Mouse (Mus musculus): ENCODE data around the gene Shc3. TPM values are rescaled to one million over a fixed set of nuclear protein-coding genes. Genes with fewer than 3 reads are reported as not detected.

The Shc3 gene
- total and polyA plus RNA-seq, 2 experiments from 2014 or later = 11.6 to 106 TPM

- Histone ChIP-seq H3K4me1 (ENCODE audit: insufficient read depth) (peaks cover 8% of the 10 kb centered on the region; the same call in 1 of the 2 replicates), H3K4me2 (ENCODE audit: low read depth) (no peak overlapping the region), H3K27me3 (ENCODE audit: insufficient read depth, low read length) (no peaks in the 10 kb centered on the region), H3K27ac (ENCODE audit: low read depth, low read length) (no peak overlapping the region), H3K9me3 (ENCODE audit: low read length) (no peaks in the 10 kb centered on the region), H3K9ac (no peak overlapping the region), H3K4me3 (ENCODE audit: low read depth, low read length) (no peak overlapping the region), H3K36me3 (ENCODE audit: insufficient read depth) (no peaks in the 10 kb centered on the region)
- TF ChIP-seq CTCF (IDR thresholded peaks at IDR 0.05; ENCODE audit: low read depth) = 0 out of 2 replicates have a peak, but pooled peaks have one; percentile 22
- 81% methylated on average over 9 of the region's 9 CpGs for WGBS
- DNase-seq (no peak), ATAC-seq (no peak)
These were observed 145.6 kb downstream of the Shc3 start for GRCm38 (mm10) chr13:51423647-51424046.

DNA sequence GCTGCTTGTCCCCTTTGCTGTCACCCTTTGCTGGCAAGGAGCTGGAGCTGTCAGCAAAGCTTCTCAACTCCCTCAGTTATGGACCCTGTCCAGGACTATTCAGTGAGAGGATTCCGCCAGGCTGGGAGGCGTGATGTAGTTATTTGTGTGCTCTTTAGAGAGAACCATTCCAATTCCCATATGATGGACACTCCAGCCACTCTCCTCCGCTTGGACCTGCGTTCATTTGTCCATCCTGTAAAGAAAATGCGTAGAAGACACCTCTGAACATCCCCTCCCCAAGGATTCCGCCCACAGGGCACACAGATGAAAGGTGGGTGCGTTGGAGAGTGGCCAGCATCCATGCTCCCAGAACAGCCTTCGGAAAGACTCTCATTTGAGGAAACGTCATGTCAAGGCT lies 148.4 kb downstream of the Shc3 start:
- Histone ChIP-seq H3K9me3 (ENCODE audit: low read length) (no peaks in the 10 kb centered on the region), H3K4me1 (ENCODE audit: insufficient read depth) (peaks cover 16% of the 10 kb centered on the region), H3K4me2 (ENCODE audit: low read depth) (no peak overlapping the region), H3K27me3 (ENCODE audit: insufficient read depth, low read length) (no peaks in the 10 kb centered on the region), H3K4me3 (ENCODE audit: low read depth, low read length) (no peak overlapping the region), H3K27ac (ENCODE audit: low read depth, low read length) (no peak overlapping the region), H3K36me3 (ENCODE audit: insufficient read depth) (no peaks in the 10 kb centered on the region), H3K9ac (no peak overlapping the region)
- peak; percentile 51 for DNase-seq
- WGBS = 65% methylated on average over 9 of the region's 9 CpGs
- no peak for TF ChIP-seq CTCF (IDR thresholded peaks at IDR 0.05; ENCODE audit: low read depth)
- no peak for ATAC-seq

- Histone ChIP-seq H3K4me2 (ENCODE audit: low read depth) (no peak overlapping the region), H3K36me3 (ENCODE audit: insufficient read depth) (no peaks in the 10 kb centered on the region), H3K27ac (ENCODE audit: low read depth, low read length) (no peak overlapping the region), H3K27me3 (ENCODE audit: insufficient read depth, low read length) (no peaks in the 10 kb centered on the region), H3K9me3 (ENCODE audit: low read length) (no peaks in the 10 kb centered on the region), H3K9ac (no peak overlapping the region), H3K4me1 (ENCODE audit: insufficient read depth) (peaks cover 15% of the 10 kb centered on the region; the same call in 1 of the 2 replicates), H3K4me3 (ENCODE audit: low read depth, low read length) (no peak overlapping the region)
- DNase-seq = no peak
- no peak for ATAC-seq
- WGBS = 93% methylated on average over 15 of the region's 15 CpGs
- no peak for TF ChIP-seq CTCF (IDR thresholded peaks at IDR 0.05; ENCODE audit: low read depth)
These were observed 149.7 kb downstream of the Shc3 start for GRCm38 (mm10) chr13:51419501-51419900.

DNA sequence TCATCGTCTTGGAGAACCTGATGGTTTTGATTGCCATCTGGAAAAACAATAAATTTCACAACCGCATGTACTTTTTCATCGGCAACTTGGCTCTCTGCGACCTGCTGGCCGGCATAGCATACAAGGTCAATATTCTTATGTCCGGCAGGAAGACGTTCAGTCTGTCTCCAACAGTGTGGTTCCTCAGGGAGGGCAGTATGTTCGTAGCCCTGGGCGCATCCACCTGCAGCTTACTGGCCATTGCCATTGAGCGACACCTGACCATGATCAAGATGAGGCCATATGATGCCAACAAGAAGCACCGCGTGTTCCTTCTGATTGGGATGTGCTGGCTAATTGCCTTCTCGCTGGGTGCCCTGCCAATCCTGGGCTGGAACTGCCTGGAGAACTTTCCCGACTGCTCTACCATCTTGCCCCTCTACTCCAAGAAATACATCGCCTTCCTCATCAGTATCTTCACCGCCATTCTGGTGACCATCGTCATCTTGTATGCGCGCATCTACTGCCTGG lies 150.2 kb downstream of the Shc3 start:
- WGBS = 79% methylated on average over 19 of the region's 19 CpGs
- peak overlapping the region; percentile 2; the same call in 1 of the 2 replicates for H3K9ac ChIP-seq

GRCm38 (mm10) chr13:51418268-51418941 lies 150.8 kb downstream of the Shc3 start:
- peak overlapping the region; percentile 75 for H3K27ac ChIP-seq (ENCODE audit: low read depth, low read length)
- peak; percentile 99 for DNase-seq
- H3K36me3 ChIP-seq (ENCODE audit: insufficient read depth) = no peaks in the 10 kb centered on the region
- TF ChIP-seq CTCF (IDR thresholded peaks at IDR 0.05; ENCODE audit: low read depth) = peak; percentile 99
- H3K9ac ChIP-seq = peak overlapping the region; percentile 2
- no peaks in the 10 kb centered on the region for H3K9me3 ChIP-seq (ENCODE audit: low read length)
- 1% methylated on average over 20 of the region's 20 CpGs for WGBS
- peak overlapping the region; percentile 42 for H3K4me2 ChIP-seq (ENCODE audit: low read depth)
- H3K27me3 ChIP-seq (ENCODE audit: insufficient read depth, low read length) = no peaks in the 10 kb centered on the region
- peak; percentile 93 for ATAC-seq
- peak overlapping the region; percentile 20 for H3K4me3 ChIP-seq (ENCODE audit: low read depth, low read length)
- peaks cover 15% of the 10 kb centered on the region; the same call in 1 of the 2 replicates for H3K4me1 ChIP-seq (ENCODE audit: insufficient read depth)

More for the DNA sequence above, 150.2 kb downstream of the Shc3 start:
- Histone ChIP-seq H3K4me2 (ENCODE audit: low read depth) (peak overlapping the region; percentile 42), H3K36me3 (ENCODE audit: insufficient read depth) (no peaks in the 10 kb centered on the region), H3K27ac (ENCODE audit: low read depth, low read length) (no peak overlapping the region), H3K4me3 (ENCODE audit: low read depth, low read length) (peak overlapping the region; percentile 20; the same call in 1 of the 2 replicates), H3K27me3 (ENCODE audit: insufficient read depth, low read length) (no peaks in the 10 kb centered on the region), H3K9me3 (ENCODE audit: low read length) (no peaks in the 10 kb centered on the region), H3K4me1 (ENCODE audit: insufficient read depth) (peaks cover 15% of the 10 kb centered on the region; the same call in 1 of the 2 replicates)
- no peak for TF ChIP-seq CTCF (IDR thresholded peaks at IDR 0.05; ENCODE audit: low read depth)
- ATAC-seq = no peak
- no peak for DNase-seq

DNA sequence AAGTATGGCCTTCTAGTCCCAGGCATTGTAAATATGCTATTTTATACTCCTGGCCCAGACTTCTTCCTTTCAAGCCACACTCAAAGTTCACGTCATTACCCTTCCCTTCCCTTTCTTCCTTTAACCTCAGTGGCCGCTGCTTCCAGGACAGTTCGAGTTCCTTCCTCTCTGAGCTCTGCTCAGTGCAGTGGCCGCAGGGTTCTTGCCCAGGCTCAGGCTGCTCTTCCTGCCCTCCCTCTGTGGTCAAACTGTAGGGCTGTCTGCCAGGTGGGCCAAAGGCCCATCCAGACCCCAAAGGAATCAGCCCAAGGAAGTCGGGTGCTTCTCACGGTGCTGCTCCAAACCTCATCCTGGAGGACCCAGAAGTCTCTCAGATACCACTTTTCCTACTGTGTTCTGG lies 151.4 kb downstream of the Shc3 start:
- H3K4me3 ChIP-seq (ENCODE audit: low read depth, low read length) = peak overlapping the region; percentile 13
- peak overlapping the region; percentile 42 for H3K4me2 ChIP-seq (ENCODE audit: low read depth)
- 0 out of 2 replicates have a peak, but pooled peaks have one; percentile 1 for ATAC-seq
- H3K4me1 ChIP-seq (ENCODE audit: insufficient read depth) = peaks cover 15% of the 10 kb centered on the region; the same call in 1 of the 2 replicates
- 45% methylated on average over 6 of the region's 6 CpGs for WGBS
- H3K27ac ChIP-seq (ENCODE audit: low read depth, low read length) = peak overlapping the region; percentile 75
- no peak for TF ChIP-seq CTCF (IDR thresholded peaks at IDR 0.05; ENCODE audit: low read depth)
- no peaks in the 10 kb centered on the region for H3K27me3 ChIP-seq (ENCODE audit: insufficient read depth, low read length)
- no peaks in the 10 kb centered on the region for H3K36me3 ChIP-seq (ENCODE audit: insufficient read depth)
- peak overlapping the region; percentile 2; the same call in 1 of the 2 replicates for H3K9ac ChIP-seq
- DNase-seq = no peak
- H3K9me3 ChIP-seq (ENCODE audit: low read length) = no peaks in the 10 kb centered on the region

GRCm38 (mm10) chr13:51416727-51417126 lies 152.5 kb downstream of the Shc3 start:
- H3K27ac ChIP-seq (ENCODE audit: low read depth, low read length) = no peak overlapping the region
- no peak overlapping the region for H3K4me2 ChIP-seq (ENCODE audit: low read depth)

More at GRCm38 (mm10) chr13:51416727-51417126, 152.5 kb downstream of the Shc3 start:
- H3K9me3 ChIP-seq (ENCODE audit: low read length) = no peaks in the 10 kb centered on the region
- H3K36me3 ChIP-seq (ENCODE audit: insufficient read depth) = no peaks in the 10 kb centered on the region
- no peak overlapping the region for H3K9ac ChIP-seq
- H3K27me3 ChIP-seq (ENCODE audit: insufficient read depth, low read length) = no peaks in the 10 kb centered on the region
- ATAC-seq = no peak
- DNase-seq = no peak
- no peak overlapping the region for H3K4me3 ChIP-seq (ENCODE audit: low read depth, low read length)
- H3K4me1 ChIP-seq (ENCODE audit: insufficient read depth) = peaks cover 15% of the 10 kb centered on the region; the same call in 1 of the 2 replicates
- TF ChIP-seq CTCF (IDR thresholded peaks at IDR 0.05; ENCODE audit: low read depth) = no peak
- 91% methylated on average over 11 of the region's 11 CpGs for WGBS
